1 mouse cellular context compared by ENCODE assay signal in genomic region chr4:123162305-123162917, GRCm38 (mm10).
TF ChIP-seq lines count a peak whose summit lies in the region.

No protein-coding gene starts in this region.

TF ChIP-seq in MEL, 35 proteins besides CTCF, POLR2A, EP300 and RAD21:
- no peak for TF ChIP-seq JUND (IDR thresholded peaks at IDR 0.05; ENCODE audit: low read depth, low read length)
- TF ChIP-seq SIN3A (IDR thresholded peaks at IDR 0.05; ENCODE audit: low read length): peak; percentile 39; the same call in 1 of the 2 replicates
- no peak for TF ChIP-seq ZKSCAN1 (IDR thresholded peaks at IDR 0.05; ENCODE audit: low read depth, low read length)
- TF ChIP-seq CHD2 (IDR thresholded peaks at IDR 0.05; ENCODE audit: low read length): no peak
- peak; percentile 71 for TF ChIP-seq TCF12 (IDR thresholded peaks at IDR 0.05; ENCODE audit: low read depth, low read length)
- peak; percentile 21; the same call in 1 of the 2 replicates for TF ChIP-seq TAL1 (IDR thresholded peaks at IDR 0.05; ENCODE audit: low read length)
- peak; percentile 31; the same call in 1 of the 2 replicates for TF ChIP-seq ELF1 (IDR thresholded peaks at IDR 0.05; ENCODE audit: low read depth, low read length)
- peak; percentile 80; the same call in 1 of the 2 replicates for TF ChIP-seq MAZ (IDR thresholded peaks at IDR 0.05; ENCODE audit: low read depth, low read length)
- peak; percentile 64; the same call in 1 of the 2 replicates for TF ChIP-seq RCOR1 (IDR thresholded peaks at IDR 0.05; ENCODE audit: low read depth, low read length)
- no peak for TF ChIP-seq UBTF (IDR thresholded peaks at IDR 0.05; ENCODE audit: borderline replicate concordance, insufficient read depth, low read depth, low read length)
- peak; percentile 60 for TF ChIP-seq GATA1 (IDR thresholded peaks at IDR 0.05; ENCODE audit: low read depth, low read length)
- TF ChIP-seq ETS1 (IDR thresholded peaks at IDR 0.05; ENCODE audit: low read depth, low read length): peak; percentile 29; the same call in 1 of the 2 replicates
- TF ChIP-seq E2F4 (IDR thresholded peaks at IDR 0.05; ENCODE audit: borderline replicate concordance, low read depth, low read length): no peak
- no peak for TF ChIP-seq POLR2AphosphoS5 (IDR thresholded peaks at IDR 0.05; ENCODE audit: borderline replicate concordance, low read depth, low read length)
